Mouse (Mus musculus): ENCODE results near the gene Tagap. TPM values are rescaled to one million over a fixed set of nuclear protein-coding genes. Genes with fewer than 3 reads are reported as not detected.

The Tagap gene
- total and polyA plus RNA-seq, 3 experiments: 14.2 to 20.9 (median 16.3) TPM

GRCm38 (mm10) chr17:7899233-7899632 is 26.6 kb upstream of the Tagap start:
- no peak for DNase-seq (ENCODE audit: extremely low read depth)
- in situ Hi-C loops (cut with MboI; ENCODE audit: low pct_ligation_motif_present, low pct_unique_long_range_greater_than_20kb, low sequenced_read_pairs) (no loop called here), dilution Hi-C loops (cut with MboI; ENCODE audit: extremely low pct_ligation_motif_present, extremely low pct_unique_long_range_greater_than_20kb, low sequenced_read_pairs) (no loop called here)
- H3K27ac ChIP-seq (ENCODE audit: insufficient read depth, low read depth): no peak overlapping the region
- no peaks in the 10 kb centered on the region for H3K27me3 ChIP-seq (replicated peaks)
- TF ChIP-seq MAFK (IDR thresholded peaks at IDR 0.05; ENCODE audit: insufficient replicate concordance, low read length): no peak
- TF ChIP-seq MAX (IDR thresholded peaks at IDR 0.05; ENCODE audit: low read length): no peak
- no peak for TF ChIP-seq ZC3H11A (IDR thresholded peaks at IDR 0.05; ENCODE audit: low read depth, low read length)
- TF ChIP-seq CHD2 (IDR thresholded peaks at IDR 0.05; ENCODE audit: low read length): no peak
- no peak for TF ChIP-seq RAD21 (IDR thresholded peaks at IDR 0.05; ENCODE audit: low read depth, low read length)
- no peak for TF ChIP-seq USF2 (conservative IDR thresholded peaks at IDR 0.05; ENCODE audit: low read depth, low read length)
- no peak for TF ChIP-seq TCF12 (IDR thresholded peaks at IDR 0.05; ENCODE audit: low read depth, low read length)
- no peaks in the 10 kb centered on the region for H3K79me2 ChIP-seq (replicated peaks; ENCODE audit: control insufficient read depth, extremely low read depth, insufficient read depth, poor library complexity, severe bottlenecking)
- no peaks in the 10 kb centered on the region for H3K36me3 ChIP-seq (replicated peaks in 1 of 2; ENCODE audit: control insufficient read depth in 1 of 2, insufficient read depth in 1 of 2, low read length in 1 of 2)
- H3K4me3 ChIP-seq (replicated peaks in 1 of 3; ENCODE audit: low read depth in 2 of 3, low read length in 2 of 3, poor library complexity in 1 of 3): no peak overlapping the region
- H3K4me2 ChIP-seq (ENCODE audit: insufficient read depth, low read depth, poor library complexity, severe bottlenecking): no peak overlapping the region
- no peaks in the 10 kb centered on the region for H3K9me3 ChIP-seq (replicated peaks; ENCODE audit: low read length)
- H3K4me1 ChIP-seq (ENCODE audit: control insufficient read depth in 1 of 2, insufficient read depth in 2 of 2): peaks cover 11 to 37% of the 10 kb centered on the region in 2 experiments
- no peak overlapping the region for H3K9ac ChIP-seq (ENCODE audit: insufficient read depth, low read depth)

DNA sequence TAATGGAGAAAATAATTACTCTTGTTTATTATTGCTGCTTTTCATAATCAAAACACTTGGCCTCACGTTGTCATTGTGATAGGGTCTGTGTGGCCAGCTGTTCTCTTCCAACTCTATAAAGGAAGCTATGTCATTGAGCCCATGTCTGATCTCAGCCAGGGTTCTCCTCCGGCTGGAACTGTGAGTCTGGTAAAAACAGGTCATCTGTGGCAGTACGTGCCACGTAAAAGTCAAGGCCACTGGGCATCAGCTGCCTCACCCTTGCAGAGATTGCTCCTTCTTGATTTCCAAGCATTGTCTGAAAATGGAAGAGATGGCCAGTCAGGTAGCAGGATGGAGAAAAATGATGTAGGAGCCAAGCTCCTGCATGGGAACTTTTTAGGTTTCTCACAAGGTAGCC is 25.8 kb upstream of the Tagap start:
- H3K9ac ChIP-seq (ENCODE audit: insufficient read depth, low read depth): no peak overlapping the region
- no peak for DNase-seq (ENCODE audit: extremely low read depth)
- dilution Hi-C loops (cut with MboI; ENCODE audit: extremely low pct_ligation_motif_present, extremely low pct_unique_long_range_greater_than_20kb, low sequenced_read_pairs) (no loop called here), in situ Hi-C loops (cut with MboI; ENCODE audit: low pct_ligation_motif_present, low pct_unique_long_range_greater_than_20kb, low sequenced_read_pairs) (no loop called here)
- H3K36me3 ChIP-seq (replicated peaks in 1 of 2; ENCODE audit: control insufficient read depth in 1 of 2, insufficient read depth in 1 of 2, low read length in 1 of 2): no peaks in the 10 kb centered on the region
- no peaks in the 10 kb centered on the region for H3K27me3 ChIP-seq (replicated peaks)
- no peak overlapping the region for H3K4me3 ChIP-seq (replicated peaks in 1 of 3; ENCODE audit: low read depth in 2 of 3, low read length in 2 of 3, poor library complexity in 1 of 3)
- H3K79me2 ChIP-seq (replicated peaks; ENCODE audit: control insufficient read depth, extremely low read depth, insufficient read depth, poor library complexity, severe bottlenecking): no peaks in the 10 kb centered on the region
- TF ChIP-seq SMC3 (IDR thresholded peaks at IDR 0.05; ENCODE audit: low read depth, low read length): no peak
- TF ChIP-seq JUN (IDR thresholded peaks at IDR 0.05; ENCODE audit: insufficient read depth, low read depth, low read length): no peak
- no peak for TF ChIP-seq MEF2A (IDR thresholded peaks at IDR 0.05; ENCODE audit: borderline replicate concordance, low read depth, low read length)
- TF ChIP-seq ZMIZ1 (IDR thresholded peaks at IDR 0.05; ENCODE audit: low read depth, low read length): no peak
- no peak for TF ChIP-seq POLR2A (IDR thresholded peaks at IDR 0.05; ENCODE audit: low read depth, low read length)
- no peak for TF ChIP-seq MAFK (IDR thresholded peaks at IDR 0.05; ENCODE audit: insufficient replicate concordance, low read length)
- H3K9me3 ChIP-seq (replicated peaks; ENCODE audit: low read length): no peaks in the 10 kb centered on the region
- H3K27ac ChIP-seq (ENCODE audit: insufficient read depth, low read depth): no peak overlapping the region
- peaks cover 16 to 42% of the 10 kb centered on the region in 2 experiments for H3K4me1 ChIP-seq (ENCODE audit: control insufficient read depth in 1 of 2, insufficient read depth in 2 of 2)
- H3K4me2 ChIP-seq (ENCODE audit: insufficient read depth, low read depth, poor library complexity, severe bottlenecking): no peak overlapping the region

- TF ChIP-seq GABPA (IDR thresholded peaks at IDR 0.05; ENCODE audit: insufficient replicate concordance, low read depth, low read length) (no peak), BHLHE40 (IDR thresholded peaks at IDR 0.05; ENCODE audit: low read depth, low read length) (no peak), CHD2 (IDR thresholded peaks at IDR 0.05; ENCODE audit: low read length) (no peak), HCFC1 (IDR thresholded peaks at IDR 0.05; ENCODE audit: low read depth, low read length) (no peak)
Observed at GRCm38 (mm10) chr17:7901536-7901935, 24.3 kb upstream of the Tagap start.

More at GRCm38 (mm10) chr17:7901536-7901935, 24.3 kb upstream of the Tagap start:
- Histone ChIP-seq H3K36me3 (replicated peaks in 1 of 2; ENCODE audit: control insufficient read depth in 1 of 2, insufficient read depth in 1 of 2, low read length in 1 of 2) (no peaks in the 10 kb centered on the region), H3K9ac (ENCODE audit: insufficient read depth, low read depth) (no peak overlapping the region), H3K4me2 (ENCODE audit: insufficient read depth, low read depth, poor library complexity, severe bottlenecking) (no peak overlapping the region), H3K27ac (ENCODE audit: insufficient read depth, low read depth) (no peak overlapping the region), H3K4me1 (ENCODE audit: control insufficient read depth in 1 of 2, insufficient read depth in 2 of 2) (peaks cover 11 to 43% of the 10 kb centered on the region in 2 experiments), H3K27me3 (replicated peaks) (no peaks in the 10 kb centered on the region), H3K4me3 (replicated peaks in 1 of 3; ENCODE audit: low read depth in 2 of 3, low read length in 2 of 3, poor library complexity in 1 of 3) (no peak overlapping the region), H3K79me2 (replicated peaks; ENCODE audit: control insufficient read depth, extremely low read depth, insufficient read depth, poor library complexity, severe bottlenecking) (no peaks in the 10 kb centered on the region), H3K9me3 (replicated peaks; ENCODE audit: low read length) (no peaks in the 10 kb centered on the region)
- dilution Hi-C loops (cut with MboI; ENCODE audit: extremely low pct_ligation_motif_present, extremely low pct_unique_long_range_greater_than_20kb, low sequenced_read_pairs): no loop called here
- in situ Hi-C loops (cut with MboI; ENCODE audit: low pct_ligation_motif_present, low pct_unique_long_range_greater_than_20kb, low sequenced_read_pairs): no loop called here
- DNase-seq (ENCODE audit: extremely low read depth): no peak
